Mouse (Mus musculus): ENCODE results near the gene Dnaaf1.

The Dnaaf1 gene

GRCm38 (mm10) chr8:119571135-119571534, 3.9 kb upstream of the Dnaaf1 start:
- no peak for ATAC-seq (ENCODE audit: low TSS enrichment)

GRCm38 (mm10) chr8:119572411-119572810, 2.6 kb upstream of the Dnaaf1 start:
- ATAC-seq (ENCODE audit: low TSS enrichment), result no peak

DNA sequence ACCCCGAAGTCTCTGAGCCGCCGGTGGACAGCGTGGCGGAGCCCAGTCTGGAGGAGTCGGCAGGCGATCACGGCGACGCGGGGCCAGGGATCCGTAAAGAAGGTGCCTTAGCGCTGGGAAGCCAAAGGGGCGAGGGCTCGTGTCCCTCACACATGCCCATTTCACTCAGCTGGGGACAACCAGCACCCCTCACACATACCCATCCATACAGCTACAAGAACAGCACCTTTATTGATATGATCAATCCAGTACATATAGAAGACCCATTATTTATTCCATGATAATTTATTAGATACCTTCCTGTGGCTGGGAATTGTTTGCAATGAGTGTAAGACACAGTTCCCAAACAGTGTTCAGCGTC, 311 bp downstream of the Dnaaf1 start:
- ATAC-seq (ENCODE audit: low TSS enrichment), result no peak

- ATAC-seq (ENCODE audit: low TSS enrichment), result no peak
Measured at GRCm38 (mm10) chr8:119579096-119579495, 4.1 kb downstream of the Dnaaf1 start.

DNA sequence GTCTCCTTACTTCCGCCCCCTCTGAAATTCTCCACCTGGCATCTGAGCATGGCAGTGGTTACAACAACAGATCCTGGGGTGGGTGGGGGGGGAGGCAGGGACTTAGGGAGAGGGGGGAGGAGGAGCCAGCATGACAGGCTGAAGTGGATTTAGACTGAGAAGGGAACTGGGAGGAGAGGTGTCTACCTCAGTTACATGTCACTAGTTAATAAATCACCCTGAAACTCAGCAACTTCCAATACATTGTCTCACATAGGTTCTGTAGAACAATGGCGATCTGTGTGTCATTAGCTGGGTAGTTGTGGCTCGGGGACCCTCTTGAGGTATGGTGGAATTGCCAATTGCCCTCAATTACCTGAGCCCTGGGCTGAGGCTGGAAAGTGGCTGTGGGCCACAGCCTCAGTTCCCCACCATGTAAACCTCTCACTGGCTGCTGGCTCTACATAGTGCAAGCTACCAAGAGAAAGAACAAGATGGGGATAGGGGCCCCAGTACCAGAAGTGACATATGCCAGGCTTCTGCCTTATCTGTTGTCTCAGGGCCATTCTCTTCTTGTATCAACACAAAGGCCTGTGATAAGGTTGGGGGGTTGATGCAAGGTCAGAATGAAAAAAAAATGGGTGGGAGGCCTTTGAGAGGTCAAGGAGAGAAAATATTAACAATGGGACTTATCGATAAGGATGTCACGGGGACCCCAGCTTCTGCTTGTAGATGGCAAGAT, 5.6 kb downstream of the Dnaaf1 start:
- ATAC-seq (ENCODE audit: low TSS enrichment), result no peak

GRCm38 (mm10) chr8:119585901-119586300, 10.9 kb downstream of the Dnaaf1 start:
- no peak for ATAC-seq (ENCODE audit: low TSS enrichment)

DNA sequence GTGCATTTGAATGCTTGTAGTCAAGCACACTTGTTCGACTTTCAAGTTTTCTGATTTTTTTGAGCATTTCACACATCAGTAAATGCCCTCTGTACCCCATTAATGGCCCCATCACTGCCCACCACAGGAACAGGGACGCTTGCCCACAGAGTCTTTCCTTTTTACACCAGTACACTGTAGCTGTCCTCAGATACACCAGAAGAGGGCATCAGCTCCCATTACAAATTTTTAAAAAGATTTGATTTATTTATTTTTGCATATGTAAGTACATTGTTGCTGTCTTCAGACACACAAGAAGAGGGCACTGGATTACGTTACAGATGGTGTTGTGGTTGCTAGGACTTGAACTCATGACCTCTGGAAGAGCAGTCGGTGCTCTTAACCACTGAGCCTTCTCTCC, 13.3 kb downstream of the Dnaaf1 start:
- no peak for ATAC-seq (ENCODE audit: low TSS enrichment)

DNA sequence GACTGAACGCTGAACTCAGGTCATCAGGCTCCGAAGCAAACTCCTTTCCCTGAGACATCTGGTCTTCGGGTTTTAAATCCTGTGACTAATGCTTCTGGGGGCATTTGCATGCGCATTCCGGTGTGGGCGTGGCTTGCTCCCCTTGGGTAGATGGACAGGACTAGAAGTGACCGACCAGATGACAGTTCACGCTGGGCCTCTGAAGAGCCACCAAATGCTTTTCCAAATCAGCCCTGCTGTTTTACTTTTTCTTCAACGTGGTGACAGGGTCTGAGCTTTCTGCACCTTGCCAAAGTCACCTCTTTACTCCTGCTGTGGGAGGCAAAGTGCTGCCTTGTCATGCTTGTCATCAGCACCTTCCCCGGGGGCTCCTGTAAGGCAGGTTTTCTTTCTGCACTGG, 13.8 kb downstream of the Dnaaf1 start:
- no peak for ATAC-seq (ENCODE audit: low TSS enrichment)

DNA sequence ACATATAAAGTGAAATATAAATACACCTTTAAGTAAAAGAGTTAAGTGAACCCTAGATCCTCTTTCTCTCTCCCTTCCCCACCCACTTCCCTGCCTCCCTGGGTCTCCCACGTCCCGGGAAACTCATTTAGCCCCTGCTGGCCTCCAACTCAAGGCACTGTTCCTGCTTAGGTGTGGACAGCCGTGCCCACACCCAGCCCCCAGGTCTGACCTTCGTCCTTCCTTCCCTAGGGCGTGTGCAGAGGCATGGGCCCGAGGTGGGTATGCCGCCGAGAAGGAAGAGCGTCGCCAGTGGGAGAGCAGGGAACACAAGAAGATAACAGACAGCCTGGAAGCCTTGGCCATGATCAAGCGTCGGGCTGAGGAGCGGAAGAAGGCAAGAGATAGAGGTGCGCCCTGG, 15.3 kb downstream of the Dnaaf1 start:
- ATAC-seq (ENCODE audit: low TSS enrichment), result no peak

- ATAC-seq (ENCODE audit: low TSS enrichment), result no peak
Measured at GRCm38 (mm10) chr8:119591456-119591855, 16.4 kb downstream of the Dnaaf1 start.

DNA sequence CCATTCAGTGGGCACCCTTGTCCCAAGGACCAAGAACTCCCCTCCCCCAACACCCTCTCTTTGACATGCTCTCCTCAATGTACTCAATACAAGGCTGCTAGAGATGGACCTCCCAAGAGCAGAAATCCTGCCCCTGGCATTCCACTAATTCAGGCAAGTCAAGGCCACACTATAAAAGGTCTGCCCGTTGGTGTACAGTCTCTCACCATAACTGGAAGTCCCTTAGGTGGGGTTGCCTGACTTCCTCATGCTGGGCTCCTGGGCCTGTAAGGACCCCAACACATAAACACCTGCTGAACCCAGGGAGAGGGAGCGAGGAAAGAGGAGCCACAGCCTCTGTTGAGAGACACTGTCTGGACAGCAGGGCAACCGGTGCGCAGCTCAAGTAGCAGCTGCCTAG, 28.7 kb downstream of the Dnaaf1 start:
- no peak for ATAC-seq (ENCODE audit: low TSS enrichment)

DNA sequence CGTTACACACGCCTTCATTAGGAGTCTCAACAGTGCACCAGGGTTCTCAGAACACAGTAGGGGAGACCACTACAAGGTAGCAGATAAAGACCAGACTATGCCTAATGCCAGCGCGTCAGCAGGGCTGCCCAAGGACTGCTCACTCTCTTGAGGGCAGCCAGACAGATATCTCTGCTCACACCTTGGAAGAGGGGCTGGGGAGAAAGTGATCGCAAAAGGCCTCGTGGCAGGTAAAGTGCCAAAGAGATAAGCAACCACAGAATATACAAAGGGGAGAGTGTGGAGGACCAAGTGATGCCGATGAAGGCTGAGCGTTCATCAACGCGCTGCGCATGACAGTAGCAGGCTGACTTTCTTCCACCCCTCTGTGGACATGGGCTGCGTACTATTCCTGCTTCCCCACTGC, 29.4 kb downstream of the Dnaaf1 start:
- ATAC-seq (ENCODE audit: low TSS enrichment), result peak; percentile 26

- ATAC-seq (ENCODE audit: low TSS enrichment), result peak; percentile 96
Measured at GRCm38 (mm10) chr8:119604996-119605395, 30.0 kb downstream of the Dnaaf1 start, which contains the start of gene Taf1c. Gene Taf1c (minus strand): TSS chr8:119605222.

DNA sequence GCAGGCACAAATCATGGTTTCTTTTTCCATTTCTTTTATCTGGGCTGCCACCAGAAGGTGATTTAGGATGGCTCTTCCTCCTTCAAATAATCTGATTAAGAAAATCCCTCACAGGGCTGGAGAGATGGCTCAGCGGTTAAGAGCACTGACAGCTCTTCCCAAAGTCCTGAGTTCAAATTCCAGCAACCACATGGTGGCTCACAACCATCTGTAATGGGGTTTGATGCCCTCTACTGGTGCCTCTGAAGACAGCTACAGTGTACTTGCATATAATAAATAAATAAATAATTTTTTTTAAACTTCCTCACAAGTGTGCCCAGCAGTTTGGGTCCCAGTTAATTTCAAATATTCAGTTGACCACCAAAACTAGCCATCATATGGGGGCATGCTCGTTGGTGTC, 31.2 kb downstream of the Dnaaf1 start:
- ATAC-seq (ENCODE audit: low TSS enrichment), result no peak

DNA sequence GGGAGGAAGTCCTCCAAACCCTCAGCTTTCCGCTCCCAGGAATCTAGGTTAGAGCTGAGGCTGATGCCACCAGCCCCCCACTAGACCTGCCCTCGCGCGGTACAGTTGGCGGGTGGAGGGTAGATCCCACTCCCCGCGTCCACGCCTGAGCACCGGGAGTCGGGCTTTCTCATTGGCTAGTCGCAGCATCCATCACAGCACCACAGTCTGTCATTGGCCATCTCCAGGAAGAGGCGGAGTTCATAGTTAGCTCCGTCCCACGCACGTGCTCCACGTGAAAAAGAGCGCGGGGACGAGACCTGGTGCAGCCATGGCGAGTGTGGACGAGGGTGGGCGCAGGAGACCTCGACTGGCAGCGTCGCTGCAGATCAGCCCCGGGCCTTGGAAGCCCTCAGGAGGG, 37.4 kb downstream of the Dnaaf1 start, which contains the start of gene Adad2:
Gene Adad2, plus strand, starts transcription at position 277 of the 400 bp plus-strand sequence.
- no peak for ATAC-seq (ENCODE audit: low TSS enrichment)

GRCm38 (mm10) chr8:119615096-119615495, 40.1 kb downstream of the Dnaaf1 start:
- no peak for ATAC-seq (ENCODE audit: low TSS enrichment)

GRCm38 (mm10) chr8:119616358-119616757, 41.3 kb downstream of the Dnaaf1 start:
- no peak for ATAC-seq (ENCODE audit: low TSS enrichment)

GRCm38 (mm10) chr8:119616811-119617210, 41.8 kb downstream of the Dnaaf1 start:
- no peak for ATAC-seq (ENCODE audit: low TSS enrichment)

- ATAC-seq (ENCODE audit: low TSS enrichment), result no peak
Measured at GRCm38 (mm10) chr8:119617586-119617985, 42.6 kb downstream of the Dnaaf1 start.

GRCm38 (mm10) chr8:119618887-119619286, 43.9 kb downstream of the Dnaaf1 start:
- ATAC-seq (ENCODE audit: low TSS enrichment), result no peak

- ATAC-seq (ENCODE audit: low TSS enrichment), result no peak
Measured at GRCm38 (mm10) chr8:119620116-119620840, 45.2 kb downstream of the Dnaaf1 start.

GRCm38 (mm10) chr8:119620848-119621465, 45.9 kb downstream of the Dnaaf1 start:
- no peak for ATAC-seq (ENCODE audit: low TSS enrichment)

- no peak for ATAC-seq (ENCODE audit: low TSS enrichment)
Measured at GRCm38 (mm10) chr8:119622555-119622954, 47.5 kb downstream of the Dnaaf1 start.
